Mouse (Mus musculus) hindbrain, embryonic 12.5 days (tissue): ENCODE results near the gene Cep78. TPM values are rescaled to one million over a fixed set of nuclear protein-coding genes. Genes with fewer than 3 reads are reported as not detected.
"Not testable (repeated sequence)": the region's sequence is repeated elsewhere in the genome, so short reads cannot be mapped to it uniquely, and the experiment has no call there.

ENCODE experiments used
- ATAC-seq: fragments of 200-750 bp; cut with Nextera tagmentation; 2 replicates; pipeline ENCODE4 v1.8.0; 2017; ENCODE audit warnings: moderate TSS enrichment; ENCODE audit not compliant: low FRiP score
- H3K27ac ChIP-seq: fragments of 300-500 bp; sonication (generic); 2 replicates; pipeline ENCODE4 v1.5.1; 2016; ENCODE audit warnings: mild to moderate bottlenecking
- H3K27me3 ChIP-seq: fragments of 300-500 bp; sonication (generic); 2 replicates; pipeline ENCODE4 v1.6.1; 2016; ENCODE audit warnings: mild to moderate bottlenecking
- H3K36me3 ChIP-seq: fragments of 300-500 bp; sonication (generic); 2 replicates; pipeline ENCODE4 v1.6.1; 2016; ENCODE audit warnings: mild to moderate bottlenecking
- H3K4me1 ChIP-seq: fragments of 300-500 bp; sonication (generic); 2 replicates; pipeline ENCODE4 v1.6.1; 2016
- H3K4me2 ChIP-seq: fragments of 300-500 bp; sonication (generic); replicated peaks from 2 replicates; pipeline ENCODE4 v1.6.1; 2016; ENCODE audit warnings: mild to moderate bottlenecking
- H3K4me3 ChIP-seq: fragments of 300-500 bp; sonication (generic); 2 replicates; pipeline ENCODE4 v1.5.1; 2016; ENCODE audit warnings: mild to moderate bottlenecking
- H3K9ac ChIP-seq: fragments of 300-500 bp; sonication (generic); 2 replicates; pipeline ENCODE4 v1.6.1; 2016; ENCODE audit warnings: mild to moderate bottlenecking, moderate library complexity
- H3K9me3 ChIP-seq: fragments of 300-500 bp; sonication (generic); replicated peaks from 2 replicates; pipeline ENCODE4 v1.6.1; 2016; ENCODE audit warnings: mild to moderate bottlenecking
- WGBS: fragments of 180-500 bp; shearing (Covaris S2); methylation state at CpG from one replicate; pipeline ENCODE4 v1.1.7; 2016; 5-methylcytosine and 5-hydroxymethylcytosine counted together
- polyA plus RNA-seq: library from polyadenylated mRNA; unstranded; fragments of >200 nt; fragmentation: Nextera tagmentation; extraction: Ambion mirVana; gene quantifications from 2 replicates; pipeline ENCODE4 v1.2.1, GENCODE M21; 2016

The Cep78 gene
- 51.0 and 52.9 TPM in 2 replicates for polyA plus RNA-seq

DNA sequence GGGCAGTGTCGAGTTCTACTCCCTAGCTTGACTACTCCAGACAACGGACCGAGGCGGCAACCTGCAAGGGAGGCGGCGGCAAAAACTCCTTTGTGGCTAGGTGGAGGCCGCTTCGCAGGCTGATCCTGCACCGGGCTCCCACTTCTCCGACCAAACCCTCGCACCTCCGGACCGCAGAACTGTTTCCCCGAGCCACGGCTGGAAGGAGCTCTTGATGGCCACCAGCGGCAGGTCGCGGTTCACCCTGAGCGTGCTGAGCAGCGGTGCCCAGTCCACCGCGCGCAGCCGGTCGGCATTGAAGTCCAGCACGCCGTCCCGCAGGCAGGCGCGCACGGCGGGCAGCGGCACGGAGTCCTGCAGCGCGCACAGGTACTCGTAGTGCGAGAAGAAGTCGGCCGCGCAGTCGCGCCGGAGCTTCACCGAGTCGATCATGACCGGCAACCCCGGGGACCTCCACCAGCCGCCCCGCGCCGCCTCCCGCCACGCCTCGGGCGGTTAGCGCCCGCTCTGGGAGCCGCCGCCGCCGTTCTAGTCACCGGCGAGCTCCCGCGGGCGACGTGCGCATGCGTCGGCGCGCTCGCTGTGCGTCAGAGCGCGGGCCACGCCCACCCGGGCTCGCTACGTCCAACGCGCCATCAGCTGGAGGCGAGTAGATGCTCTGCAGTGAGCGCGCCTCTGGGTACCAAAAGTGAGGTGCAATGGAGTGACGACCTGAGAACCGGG is at the start of gene Cep78:
Cep78 (minus strand) TSS at position 541 of the 723 bp plus-strand sequence.
- ATAC-seq: peak; percentile 91
- peak within 1 kb of the TSS; percentile 81 for H3K4me3 ChIP-seq
- no peaks in the 10 kb centered on the region for H3K27me3 ChIP-seq
- H3K4me1 ChIP-seq: peaks cover 21% of the 10 kb centered on the region
- no peaks in the 10 kb centered on the region for H3K9me3 ChIP-seq
- H3K27ac ChIP-seq: peak within 1 kb of the TSS; percentile 94
- H3K36me3 ChIP-seq: peaks cover 7% of the 10 kb centered on the region; the same call in 1 of the 2 replicates
- peak within 1 kb of the TSS; percentile 63 for H3K4me2 ChIP-seq
- H3K9ac ChIP-seq: peak within 1 kb of the TSS; percentile 89
- WGBS: under 1% methylated on average over 88 of the region's 88 CpGs

DNA sequence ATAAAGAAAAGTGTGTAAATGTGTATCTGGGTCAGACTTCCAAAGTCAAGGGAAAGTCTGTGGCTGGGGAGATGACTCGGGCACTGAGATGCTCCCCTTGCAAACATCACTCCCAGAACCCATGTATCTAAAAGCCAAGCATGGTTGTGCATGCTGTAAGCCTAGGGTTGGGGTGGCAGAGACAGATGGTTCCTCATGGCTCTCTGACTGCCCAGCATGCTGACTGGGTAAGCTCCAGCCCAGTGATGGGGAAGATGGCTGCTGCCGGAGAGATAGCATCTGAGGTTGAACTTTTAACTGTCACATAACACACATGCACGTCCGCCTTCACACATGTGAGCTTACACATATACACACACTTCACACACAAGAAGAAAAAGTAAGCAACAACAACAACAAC is 46.5 kb upstream of the Cep78 start:
- H3K27ac ChIP-seq: no peak overlapping the region
- H3K4me1 ChIP-seq: no peaks in the 10 kb centered on the region
- no peak overlapping the region for H3K4me3 ChIP-seq
- 0 out of 2 replicates have a peak, but pooled peaks cover 4% of the 10 kb centered on the region for H3K9me3 ChIP-seq
- ATAC-seq: no peak
- H3K4me2 ChIP-seq: no peak overlapping the region
- H3K27me3 ChIP-seq: no peaks in the 10 kb centered on the region
- no peak overlapping the region for H3K9ac ChIP-seq
- H3K36me3 ChIP-seq: no peaks in the 10 kb centered on the region
- WGBS: 91% methylated on average over 4 of the region's 4 CpGs

DNA sequence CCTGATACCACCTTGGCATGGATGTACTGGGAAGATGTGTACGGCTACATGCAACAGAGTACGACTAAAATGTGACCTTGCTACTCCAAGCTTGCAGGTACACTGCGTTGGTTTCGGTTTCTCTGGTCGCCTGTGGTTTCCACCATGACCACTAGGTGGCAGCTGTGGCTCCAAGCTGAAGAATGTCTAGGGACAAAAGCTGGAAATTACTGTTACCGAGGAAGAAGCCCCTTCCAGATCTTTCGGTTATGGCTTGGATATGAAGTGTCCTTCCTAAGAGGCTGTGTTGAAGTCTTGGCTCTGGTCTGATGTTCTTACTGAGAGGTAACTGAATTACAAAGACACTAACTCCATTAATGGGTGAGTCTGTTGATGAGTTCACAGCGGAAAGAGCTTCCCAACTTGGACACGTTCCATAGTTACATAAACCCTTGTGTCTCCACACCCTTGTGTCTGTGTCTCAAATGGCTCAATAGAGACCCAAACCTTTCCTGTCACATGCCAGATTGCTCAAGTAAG is 44.5 kb upstream of the Cep78 start:
- WGBS: 32% methylated on average over 7 of the region's 9 CpGs
- not testable (repeated sequence) for H3K36me3 ChIP-seq, H3K27me3 ChIP-seq, H3K27ac ChIP-seq, H3K9ac ChIP-seq, H3K4me1 ChIP-seq, H3K9me3 ChIP-seq, H3K4me3 ChIP-seq
- ATAC-seq: peak; percentile 46; the same call in 1 of the 2 replicates
- H3K4me2 ChIP-seq: peak overlapping the region; percentile 15

DNA sequence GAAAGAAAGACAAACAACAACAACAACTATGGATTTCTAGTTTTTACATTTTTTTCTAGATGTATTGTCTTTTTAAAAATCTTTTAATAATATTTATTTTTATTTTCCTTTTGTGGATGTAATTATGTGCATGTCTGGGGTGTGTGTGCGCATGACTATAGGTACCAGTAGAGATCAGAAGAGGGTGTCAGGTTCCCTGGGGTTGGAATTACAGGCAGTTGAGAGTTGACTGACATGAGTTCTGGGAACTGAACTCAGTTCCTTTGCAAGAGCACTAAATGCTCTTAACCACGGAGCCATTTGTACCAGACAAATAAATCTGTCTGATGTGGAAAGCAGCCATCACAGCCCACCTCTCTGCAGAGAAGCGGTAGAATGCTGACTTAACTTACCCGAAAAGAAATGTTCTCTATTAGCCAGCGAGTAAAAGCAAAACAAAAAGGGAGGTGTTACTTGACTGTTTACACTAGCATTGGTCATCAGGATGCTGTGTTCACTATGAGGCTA is 44.0 kb upstream of the Cep78 start:
- ATAC-seq: no peak
- Histone ChIP-seq H3K4me3 (no peak overlapping the region), H3K27ac (no peak overlapping the region), H3K9me3 (0 out of 2 replicates have a peak, but pooled peaks cover 4% of the 10 kb centered on the region), H3K4me2 (peak overlapping the region; percentile 15), H3K27me3 (no peaks in the 10 kb centered on the region), H3K9ac (no peak overlapping the region), H3K36me3 (no peaks in the 10 kb centered on the region), H3K4me1 (no peaks in the 10 kb centered on the region)
- 59% methylated on average over 5 of the region's 5 CpGs for WGBS

DNA sequence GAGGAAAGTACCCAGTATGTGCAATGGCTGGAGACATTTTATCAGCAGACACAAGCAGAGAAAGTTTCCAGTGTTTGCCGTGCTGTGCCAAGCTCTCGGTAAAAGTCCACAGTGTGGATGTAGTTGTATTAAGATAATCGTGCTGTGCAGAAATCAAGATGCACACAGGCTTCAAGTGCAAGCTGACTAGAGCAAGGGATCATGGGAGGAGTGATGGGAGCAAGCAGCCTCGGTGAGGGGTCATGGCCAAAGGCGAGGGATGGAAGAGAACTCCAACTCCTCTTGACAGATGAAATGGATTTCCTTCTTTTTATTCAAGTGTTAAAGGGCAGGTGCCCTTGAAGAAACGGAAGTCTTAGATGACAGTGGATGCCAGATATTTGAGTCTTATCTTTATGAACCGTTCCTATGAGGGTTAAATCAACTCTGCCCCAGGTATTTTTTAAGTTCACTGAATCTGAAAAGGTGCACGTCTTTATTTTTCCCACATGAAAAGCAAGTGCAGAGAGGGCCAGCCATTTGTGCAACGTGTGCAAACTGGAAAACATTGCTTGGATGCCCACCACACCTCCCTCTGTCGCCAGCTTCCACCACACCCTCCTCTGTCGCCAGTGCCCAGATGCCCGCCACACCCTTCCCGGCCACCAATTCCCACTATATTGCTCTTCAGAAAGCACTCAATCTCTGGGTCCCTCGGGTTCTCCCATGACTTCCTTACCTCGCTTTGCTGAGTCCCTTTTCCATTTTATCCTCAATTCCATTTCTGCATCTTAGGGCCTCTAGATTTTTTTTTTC is 43.3 kb upstream of the Cep78 start:
- ATAC-seq: no peak
- H3K4me1 ChIP-seq: no peaks in the 10 kb centered on the region
- H3K4me3 ChIP-seq: no peak overlapping the region
- WGBS: 85% methylated on average over 15 of the region's 15 CpGs
- no peak overlapping the region for H3K9ac ChIP-seq
- no peak overlapping the region for H3K4me2 ChIP-seq
- no peak overlapping the region for H3K27ac ChIP-seq
- H3K9me3 ChIP-seq: 0 out of 2 replicates have a peak, but pooled peaks cover 4% of the 10 kb centered on the region
- H3K36me3 ChIP-seq: no peaks in the 10 kb centered on the region
- no peaks in the 10 kb centered on the region for H3K27me3 ChIP-seq

DNA sequence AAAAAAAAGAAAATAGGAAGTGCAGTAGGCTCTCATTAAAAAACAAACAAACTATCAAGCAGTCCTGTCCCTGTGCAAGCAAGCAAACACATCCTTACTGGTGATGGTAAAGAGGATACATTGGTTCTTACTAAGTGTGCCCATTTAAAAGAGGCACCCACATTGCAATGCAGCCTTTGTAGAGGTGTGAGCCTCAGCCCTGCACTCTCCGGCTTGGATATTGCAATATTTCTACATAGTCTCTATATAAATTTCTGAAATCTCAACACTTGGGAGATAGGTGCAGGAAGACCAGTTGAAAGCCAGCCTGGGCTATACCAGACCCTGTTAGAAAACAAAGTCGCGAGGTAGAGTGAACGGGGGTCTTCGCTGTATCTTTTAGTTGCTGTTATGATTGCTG is 41.5 kb upstream of the Cep78 start:
- Histone ChIP-seq H3K4me3 (no peak overlapping the region), H3K4me1 (peaks cover 4% of the 10 kb centered on the region; the same call in 1 of the 2 replicates), H3K4me2 (no peak overlapping the region), H3K27me3 (no peaks in the 10 kb centered on the region), H3K27ac (no peak overlapping the region), H3K9ac (no peak overlapping the region), H3K36me3 (no peaks in the 10 kb centered on the region), H3K9me3 (0 out of 2 replicates have a peak, but pooled peaks cover 4% of the 10 kb centered on the region)
- 96% methylated on average over 5 of the region's 5 CpGs for WGBS
- no peak for ATAC-seq

DNA sequence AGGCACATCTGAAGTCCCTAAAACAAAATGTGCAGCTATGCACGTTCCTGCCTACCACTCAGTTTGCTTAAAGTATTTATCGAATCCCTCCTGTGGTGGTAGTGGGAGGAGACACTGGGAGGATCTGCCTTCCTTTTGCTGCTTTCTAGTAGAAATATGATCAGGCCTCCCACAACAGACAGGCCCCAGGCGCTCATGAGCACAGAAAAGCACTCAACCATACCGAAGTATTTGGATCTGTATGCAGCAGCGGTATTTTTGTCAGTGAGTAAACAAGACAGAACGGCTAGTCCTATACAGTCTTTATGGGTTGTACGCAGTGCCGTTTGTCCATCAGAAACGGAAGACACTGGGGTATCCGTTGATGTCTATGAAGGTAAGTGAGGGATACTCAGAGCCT is 37.4 kb upstream of the Cep78 start:
- Histone ChIP-seq H3K27me3 (no peaks in the 10 kb centered on the region), H3K9ac (no peak overlapping the region), H3K27ac (no peak overlapping the region), H3K36me3 (no peaks in the 10 kb centered on the region), H3K9me3 (0 out of 2 replicates have a peak, but pooled peaks cover 2% of the 10 kb centered on the region), H3K4me3 (no peak overlapping the region), H3K4me2 (no peak overlapping the region), H3K4me1 (peaks cover 4% of the 10 kb centered on the region; the same call in 1 of the 2 replicates)
- 72% methylated on average over 10 of the region's 10 CpGs for WGBS
- ATAC-seq: no peak

DNA sequence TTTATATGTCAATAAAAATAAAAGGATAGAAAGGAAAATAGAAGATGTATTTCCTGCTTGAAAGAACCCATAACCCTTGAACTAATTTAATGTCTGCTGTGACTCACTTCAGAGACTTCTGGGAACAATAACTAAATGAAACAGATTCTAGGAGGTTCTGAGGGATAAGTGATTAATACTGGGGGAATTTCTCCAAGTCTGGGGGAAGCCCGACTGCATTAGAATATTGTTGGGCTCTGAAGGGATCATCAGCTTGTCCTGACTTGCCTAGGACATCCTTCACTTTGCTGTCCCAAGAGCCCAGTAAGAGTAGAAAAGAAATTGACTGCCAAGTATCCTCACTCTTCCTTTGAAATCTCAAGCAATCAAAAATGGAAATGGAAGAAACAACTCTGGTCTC is 31.4 kb upstream of the Cep78 start:
- no peak for ATAC-seq
- H3K27ac ChIP-seq: no peak overlapping the region
- H3K4me2 ChIP-seq: no peak overlapping the region
- no peaks in the 10 kb centered on the region for H3K36me3 ChIP-seq
- no peaks in the 10 kb centered on the region for H3K4me1 ChIP-seq
- H3K9ac ChIP-seq: no peak overlapping the region
- H3K9me3 ChIP-seq: no peaks in the 10 kb centered on the region
- no peaks in the 10 kb centered on the region for H3K27me3 ChIP-seq
- no peak overlapping the region for H3K4me3 ChIP-seq
- WGBS: 73% methylated on average over 1 of the region's 1 CpGs

DNA sequence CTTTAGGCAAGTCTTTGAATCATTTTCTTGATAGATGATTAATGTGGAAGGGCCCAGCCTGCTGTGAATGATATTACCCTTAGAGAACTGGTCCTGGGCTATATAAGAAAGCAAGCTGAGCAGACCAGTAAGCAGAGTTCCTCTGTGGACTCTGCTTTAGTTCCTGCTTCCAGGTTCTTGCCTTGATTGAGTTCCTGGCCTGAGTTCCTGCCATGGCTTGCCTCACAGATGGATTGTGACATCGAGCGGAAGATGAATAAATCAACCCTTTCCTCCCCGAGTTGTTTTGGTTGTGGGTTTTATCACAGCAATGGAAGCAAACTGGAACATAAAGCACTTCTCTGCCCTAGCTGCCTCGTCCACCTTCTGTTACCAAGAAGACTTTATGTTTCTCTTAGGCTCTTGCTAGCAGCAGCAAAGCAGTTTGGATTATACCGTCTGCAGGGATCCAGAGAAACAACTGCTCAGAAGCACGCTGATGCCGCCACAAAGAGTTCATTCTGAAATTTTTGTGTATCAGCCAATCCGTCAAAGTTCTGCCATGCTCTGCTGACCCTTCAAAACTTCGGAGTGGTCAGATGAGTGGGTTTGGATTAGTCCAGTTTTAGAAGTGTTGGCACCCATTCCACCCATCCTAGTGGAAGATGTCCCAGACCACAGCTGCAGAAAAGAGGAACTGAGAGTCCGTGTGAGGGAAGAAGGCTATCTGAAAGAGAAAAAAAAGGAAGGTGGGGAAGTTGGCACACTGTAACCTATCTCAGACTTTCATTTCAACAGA is 30.6 kb upstream of the Cep78 start:
- 82% methylated on average over 10 of the region's 10 CpGs for WGBS

DNA sequence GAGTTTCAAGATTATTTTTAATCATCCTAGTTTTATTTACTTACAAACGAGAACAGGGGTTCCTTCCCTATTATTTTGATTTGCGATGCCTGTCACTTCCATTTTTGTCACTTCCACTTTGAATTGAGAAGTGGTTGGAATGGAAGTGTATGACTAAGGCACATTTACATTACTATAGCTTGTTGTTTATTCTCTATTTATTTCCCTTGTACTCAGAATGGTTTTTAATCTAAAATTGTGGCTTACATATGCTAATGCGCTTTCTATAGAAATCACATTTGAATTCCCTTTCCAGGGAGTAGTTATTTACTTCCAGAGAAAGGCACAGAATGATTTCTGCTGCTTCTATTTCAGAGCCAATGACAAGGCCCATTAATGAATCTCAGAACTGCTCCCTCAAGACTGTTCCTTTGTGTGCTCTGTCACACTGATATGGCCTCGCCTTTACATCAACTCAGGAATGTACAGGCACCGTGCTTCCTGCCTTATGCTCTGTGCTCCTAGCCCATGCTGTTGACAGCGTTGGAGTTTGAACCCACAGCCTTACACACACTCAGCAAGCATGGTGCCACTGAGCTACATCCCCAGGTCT is 25.1 kb upstream of the Cep78 start:
- Histone ChIP-seq H3K9me3 (no peaks in the 10 kb centered on the region), H3K9ac (no peak overlapping the region), H3K27me3 (no peaks in the 10 kb centered on the region), H3K27ac (peak overlapping the region; percentile 45; the same call in 1 of the 2 replicates), H3K4me1 (0 out of 2 replicates have a peak, but pooled peaks cover 3% of the 10 kb centered on the region), H3K4me3 (no peak overlapping the region), H3K36me3 (no peaks in the 10 kb centered on the region), H3K4me2 (no peak overlapping the region)
- 59% methylated on average over 6 of the region's 6 CpGs for WGBS
- ATAC-seq: peak; percentile 84; the same call in 1 of the 2 replicates

More for the DNA sequence above, 30.6 kb upstream of the Cep78 start:
- no peak for ATAC-seq
- Histone ChIP-seq H3K4me1 (no peaks in the 10 kb centered on the region), H3K9me3 (no peaks in the 10 kb centered on the region), H3K4me3 (no peak overlapping the region), H3K27ac (no peak overlapping the region), H3K27me3 (no peaks in the 10 kb centered on the region), H3K9ac (no peak overlapping the region), H3K4me2 (no peak overlapping the region), H3K36me3 (no peaks in the 10 kb centered on the region)

DNA sequence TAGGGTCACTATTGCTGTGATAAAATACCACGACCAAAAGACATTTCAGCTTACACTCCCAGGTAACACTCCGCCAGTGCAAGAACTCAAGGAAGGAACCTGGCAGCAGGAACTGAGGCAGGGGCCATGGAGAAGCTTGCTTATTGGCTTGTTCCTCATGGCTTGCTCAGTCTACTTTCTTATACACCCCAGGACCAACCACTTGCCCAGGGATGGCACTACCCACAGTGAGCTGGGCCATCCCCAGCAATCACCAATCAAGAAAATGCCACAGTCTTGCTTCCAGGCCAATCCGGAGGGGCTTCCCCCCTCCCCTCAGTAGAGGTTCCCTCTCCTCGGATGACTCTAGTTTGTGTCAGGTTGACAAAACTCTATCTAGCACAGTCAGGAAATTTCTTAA is 24.3 kb upstream of the Cep78 start:
- 80% methylated on average over 4 of the region's 4 CpGs for WGBS
- Histone ChIP-seq H3K4me1 (0 out of 2 replicates have a peak, but pooled peaks cover 3% of the 10 kb centered on the region), H3K9me3 (no peaks in the 10 kb centered on the region), H3K4me3 (no peak overlapping the region), H3K36me3 (no peaks in the 10 kb centered on the region), H3K27me3 (no peaks in the 10 kb centered on the region), H3K27ac (no peak overlapping the region), H3K9ac (no peak overlapping the region), H3K4me2 (no peak overlapping the region)
- ATAC-seq: no peak
